In the genomic region with DNA sequence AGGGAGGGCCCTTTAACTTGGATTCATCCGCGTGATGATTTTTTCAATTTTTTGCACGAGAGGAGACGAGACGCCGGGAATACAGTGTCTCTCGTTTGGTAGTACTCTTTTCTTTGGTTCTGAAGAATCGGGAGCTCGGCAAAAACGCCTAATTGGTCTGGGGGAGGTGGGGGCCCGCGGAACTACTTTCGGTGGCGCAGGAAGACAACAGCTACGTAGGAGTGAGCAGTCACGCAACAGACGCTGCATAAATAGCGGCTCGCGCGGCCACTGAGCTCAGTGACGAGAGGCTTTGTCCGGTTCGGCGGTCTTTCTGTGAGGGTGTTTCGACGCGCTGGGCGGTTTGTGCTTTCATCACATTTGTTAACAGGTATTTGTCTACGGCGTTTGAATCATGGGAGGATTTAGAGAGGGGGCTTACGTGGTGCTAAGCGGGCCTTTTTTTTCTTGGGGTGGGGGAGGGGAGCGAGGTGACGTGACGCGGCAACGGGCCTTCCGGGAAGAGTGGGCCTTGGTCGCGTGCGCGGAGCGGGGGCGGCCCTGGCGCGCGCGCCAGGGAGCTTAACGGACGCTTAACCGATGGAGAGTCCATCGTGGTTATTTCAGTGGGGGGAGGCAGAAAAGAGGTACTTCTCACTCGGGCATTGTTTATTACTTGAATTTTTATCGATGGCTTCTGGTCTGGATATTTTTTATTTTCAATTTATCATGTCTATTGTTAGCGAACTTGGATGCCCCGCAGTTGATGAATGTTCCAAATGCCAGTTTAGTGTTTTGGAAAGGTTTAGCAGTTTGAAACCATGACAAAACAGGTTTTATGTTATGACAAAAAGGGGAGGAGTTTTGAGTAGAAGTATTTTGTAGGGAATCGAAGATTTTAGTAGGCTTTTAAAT, we compare ENCODE assay signal across 7 mouse cellular contexts. TPM values are rescaled to one million over a fixed set of nuclear protein-coding genes. Genes with fewer than 3 reads are reported as not detected.
DNase-seq lines count a peak whose midpoint lies in the region; ATAC-seq and TF ChIP-seq lines count a peak whose summit lies in the region.

No protein-coding gene starts in this region.

- H3K4me2 ChIP-seq in limb, embryonic 15.5 days: peak overlapping the region; percentile 39
- peak overlapping the region; percentile 47 for H3K4me2 ChIP-seq in midbrain, postnatal 0 days (ENCODE audit: low read depth, low read length, poor library complexity, severe bottlenecking)

- peaks cover 12% of the 10 kb centered on the region for H3K36me3 ChIP-seq in kidney, adult 2 months (ENCODE audit: control insufficient read depth, insufficient read depth, low read length)
- H3K36me3 ChIP-seq in limb, embryonic 15.5 days: peaks cover 20% of the 10 kb centered on the region; the same call in 1 of the 2 replicates
- H3K36me3 ChIP-seq in midbrain, postnatal 0 days (ENCODE audit: insufficient read depth, low read length): peaks cover 6% of the 10 kb centered on the region; the same call in 1 of the 2 replicates

- no peaks in the 10 kb centered on the region for H3K9me3 ChIP-seq in limb, embryonic 15.5 days
- no peaks in the 10 kb centered on the region for H3K9me3 ChIP-seq in midbrain, postnatal 0 days (ENCODE audit: low read length)

- TF ChIP-seq CTCF in kidney, adult 2 months (conservative IDR thresholded peaks at IDR 0.05; ENCODE audit: insufficient read depth, insufficient read length, low read depth, low read length): no peak
- TF ChIP-seq CTCF in midbrain, postnatal 0 days (IDR thresholded peaks at IDR 0.05): no peak

- peak; percentile 61 for ATAC-seq in granulocyte monocyte progenitor cell, adult 5-6 weeks (replicated peaks; ENCODE audit: poor library complexity, severe bottlenecking)
- peak; percentile 86 for ATAC-seq in limb, embryonic 15.5 days (ENCODE audit: insufficient number of reproducible peaks, low FRiP score, low TSS enrichment, low read depth)
- peak; percentile 86 for ATAC-seq in midbrain, postnatal 0 days (ENCODE audit: low FRiP score)

- peak overlapping the region; percentile 63 for H3K4me3 ChIP-seq in kidney, adult 2 months (ENCODE audit: insufficient read depth, low read depth, low read length)
- H3K4me3 ChIP-seq in limb, embryonic 15.5 days: peak overlapping the region; percentile 65
- peak overlapping the region; percentile 70 for H3K4me3 ChIP-seq in midbrain, postnatal 0 days (ENCODE audit: low read depth, low read length)

- TF ChIP-seq POLR2A in kidney, adult 2 months (IDR thresholded peaks at IDR 0.05; ENCODE audit: low read depth, low read length): peak; percentile 99

- H3K4me1 ChIP-seq in kidney, adult 2 months (ENCODE audit: control insufficient read depth, insufficient read depth, low read length): peaks cover 19% of the 10 kb centered on the region; the same call in 1 of the 2 replicates
- H3K4me1 ChIP-seq in limb, embryonic 15.5 days: peaks cover 26% of the 10 kb centered on the region
- peaks cover 24% of the 10 kb centered on the region for H3K4me1 ChIP-seq in midbrain, postnatal 0 days (ENCODE audit: insufficient read depth, low read length)

- under 1% methylated on average over 58 of the region's 58 CpGs for WGBS in kidney, adult 2 months
- WGBS in limb, embryonic 15.5 days: under 1% methylated on average over 58 of the region's 58 CpGs
- under 1% methylated on average over 58 of the region's 58 CpGs for WGBS in midbrain, postnatal 0 days

- peak overlapping the region; percentile 94 for H3K27ac ChIP-seq in kidney, adult 2 months (ENCODE audit: insufficient read depth, low read depth, low read length)
- peak overlapping the region; percentile 98 for H3K27ac ChIP-seq in limb, embryonic 15.5 days
- H3K27ac ChIP-seq in midbrain, postnatal 0 days (ENCODE audit: low read depth, low read length): peak overlapping the region; percentile 89

- H3K9ac ChIP-seq in limb, embryonic 15.5 days: peak overlapping the region; percentile 62
- peak overlapping the region; percentile 71 for H3K9ac ChIP-seq in midbrain, postnatal 0 days (replicated peaks; ENCODE audit: low read length, poor library complexity, severe bottlenecking)

- no peaks in the 10 kb centered on the region for H3K27me3 ChIP-seq in kidney, adult 2 months (replicated peaks; ENCODE audit: control insufficient read depth, insufficient read depth, low read length)
- H3K27me3 ChIP-seq in limb, embryonic 15.5 days: no peaks in the 10 kb centered on the region
- H3K27me3 ChIP-seq in midbrain, postnatal 0 days (ENCODE audit: insufficient read depth, low read length): no peaks in the 10 kb centered on the region

- DNase-seq in adrenal gland, postnatal 10 days: peak; percentile 94
- DNase-seq in embryo, embryonic 9.5 days (ENCODE audit: extremely low spot score): peak; percentile 91
- DNase-seq in kidney, adult 2 months: peak; percentile 93
- peak; percentile 95 for DNase-seq in midbrain, postnatal 0 days (ENCODE audit: low spot score)
- DNase-seq in spleen, postnatal 10 days (ENCODE audit: low spot score in 2 of 2): peak; percentile 94 to 95

RNA-seq across cellular contexts. Expression of a gene that starts 0.5 kb away (rescaled TPM):
- 1,000 to 10,000 TPM; 1,093 to 1,186 TPM for total RNA-seq in adrenal gland, postnatal 10 days (2021)
- 870 and 954 TPM in 2 replicates for total RNA-seq in granulocyte monocyte progenitor cell, adult 5-6 weeks (2014; fragmentation: Nextera tagmentation)
- 1,051 and 1,247 TPM in 2 replicates for total RNA-seq in granulocyte monocyte progenitor cell, adult 5-6 weeks (2017)
- 1,891 and 2,089 TPM in 2 replicates for polyA plus RNA-seq in kidney, adult 2 months (2012; rRNA removed)
- polyA plus RNA-seq in limb, embryonic 15.5 days (2015; fragmentation: Nextera tagmentation; extraction: Ambion mirVana): 3,280 and 3,478 TPM in 2 replicates
- 1,443 and 2,095 TPM in 2 replicates for total RNA-seq in midbrain, postnatal 0 days (2014; rRNA removed)
- 4,479 and 4,841 TPM in 2 replicates for polyA plus RNA-seq in midbrain, postnatal 0 days (2015; fragmentation: Nextera tagmentation; extraction: Ambion mirVana)

RNA-seq across cellular contexts. Expression of a gene that starts 12.4 kb away (rescaled TPM):
- total RNA-seq in adrenal gland, postnatal 10 days (2021): 10 to 100 TPM; 40.0 to 48.8 TPM
- total RNA-seq in granulocyte monocyte progenitor cell, adult 5-6 weeks (2014; fragmentation: Nextera tagmentation): 25.2 and 30.3 TPM in 2 replicates
- 12.8 and 15.7 TPM in 2 replicates for total RNA-seq in granulocyte monocyte progenitor cell, adult 5-6 weeks (2017)
- polyA plus RNA-seq in kidney, adult 2 months (2012; rRNA removed): 34.4 and 41.7 TPM in 2 replicates
- polyA plus RNA-seq in limb, embryonic 15.5 days (2015; fragmentation: Nextera tagmentation; extraction: Ambion mirVana): 14.2 and 15.9 TPM in 2 replicates
- total RNA-seq in midbrain, postnatal 0 days (2014; rRNA removed): 58.0 and 63.2 TPM in 2 replicates
- polyA plus RNA-seq in midbrain, postnatal 0 days (2015; fragmentation: Nextera tagmentation; extraction: Ambion mirVana): 30.1 and 32.9 TPM in 2 replicates

RNA-seq across cellular contexts. Expression of a gene that starts 22.8 kb away (rescaled TPM):
- total RNA-seq in adrenal gland, postnatal 10 days (2021): 1 to 10 TPM; 5.0 to 5.6 TPM
- 13.8 and 17.5 TPM in 2 replicates for total RNA-seq in granulocyte monocyte progenitor cell, adult 5-6 weeks (2014; fragmentation: Nextera tagmentation)
- total RNA-seq in granulocyte monocyte progenitor cell, adult 5-6 weeks (2017): 9.2 and 10.7 TPM in 2 replicates
- 2.6 and 4.1 TPM in 2 replicates for polyA plus RNA-seq in kidney, adult 2 months (2012; rRNA removed)
- 4.1 and 5.1 TPM in 2 replicates for polyA plus RNA-seq in limb, embryonic 15.5 days (2015; fragmentation: Nextera tagmentation; extraction: Ambion mirVana)
- total RNA-seq in midbrain, postnatal 0 days (2014; rRNA removed): 55.4 and 62.0 TPM in 2 replicates
- polyA plus RNA-seq in midbrain, postnatal 0 days (2015; fragmentation: Nextera tagmentation; extraction: Ambion mirVana): 31.0 and 32.9 TPM in 2 replicates

Comparison
In these comparisons a context has a peak if more than half of its experiments do, and no peak if none do; other contexts are left out.
1. Peak in every context shown above with its lines: DNase-seq, ATAC-seq, H3K4me3 ChIP-seq and H3K27ac ChIP-seq.